Mouse (Mus musculus) left cerebral cortex, adult 8-10 months (tissue): ENCODE data around the gene Tnnc1. TPM values are rescaled to one million over a fixed set of nuclear protein-coding genes. Genes with fewer than 3 reads are reported as not detected.

Source experiments
- DNase-seq, 2 experiments: peaks; one replicate each; pipeline ENCODE4 v3.0.0; 2022; ENCODE audit warnings: low spot score in 2 of 2
- total RNA-seq, 4 experiments: library from RNA; stranded (reverse); gene quantifications; 2 replicates each; pipeline ENCODE4 v1.2.4; 2022

Tnnc1 gene
- total RNA-seq, 4 experiments from 2014 or later: 19.5 to 22.6 (median 19.7) TPM

DNA sequence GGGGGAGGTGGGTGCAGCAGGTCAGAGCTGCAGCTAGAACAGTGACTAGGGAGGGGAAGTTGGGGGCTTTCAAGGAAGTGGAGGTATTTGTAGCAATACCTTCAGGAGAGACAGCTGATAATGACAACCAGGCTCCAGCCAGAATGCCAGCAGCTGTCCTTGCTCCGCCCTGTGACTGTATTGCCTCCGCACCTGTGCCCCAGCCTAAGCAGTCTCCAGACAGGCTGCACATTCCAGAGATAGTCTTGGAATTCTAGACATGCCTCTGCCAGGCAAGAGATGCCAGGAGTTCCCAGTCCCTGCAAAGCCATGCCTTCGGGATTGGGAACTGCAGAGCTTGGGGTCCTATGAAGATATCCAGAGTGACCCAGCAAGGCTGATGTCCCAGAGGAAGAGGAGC lies 4.4 kb downstream of the Tnnc1 start:
- no peak for DNase-seq

DNA sequence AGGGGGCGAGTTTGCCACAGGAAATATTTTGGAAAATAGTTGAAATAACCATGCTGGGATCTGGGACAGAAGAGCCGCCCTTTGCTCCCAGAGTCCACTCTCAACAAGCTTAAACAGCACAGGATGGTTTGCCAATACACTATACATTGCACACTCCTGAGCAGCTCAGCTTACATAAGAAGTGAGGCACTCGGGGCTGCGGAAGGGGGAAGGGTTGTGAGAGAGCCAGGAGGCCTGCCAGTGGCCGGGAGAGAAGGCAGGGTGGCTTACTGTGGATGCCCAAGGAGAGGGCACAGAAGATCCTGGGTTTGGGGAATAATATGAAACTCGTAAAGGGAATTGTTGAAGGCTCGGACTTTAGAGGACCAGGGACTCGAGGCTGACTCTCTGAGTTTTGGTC lies 5.8 kb downstream of the Tnnc1 start:
- DNase-seq: no peak

DNA sequence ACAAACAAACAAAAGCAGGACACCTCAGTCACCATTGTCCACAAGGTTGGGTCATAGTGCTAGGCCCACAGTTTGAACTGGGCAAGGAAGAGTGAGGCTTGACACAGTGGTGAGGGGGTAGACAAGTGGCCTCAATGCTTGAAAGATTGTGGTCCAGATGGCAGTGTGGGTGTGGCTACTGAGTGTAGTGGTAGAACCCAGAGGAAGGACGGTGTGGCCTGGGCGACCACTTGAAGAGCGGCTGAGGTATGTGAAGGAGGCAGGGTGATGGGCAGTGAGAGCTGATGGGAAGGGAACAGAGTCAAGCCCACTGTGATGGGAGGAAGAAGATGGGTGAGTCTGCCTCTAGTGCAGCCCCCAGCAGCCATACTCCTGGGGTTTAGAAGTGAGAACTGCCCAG lies 6.6 kb downstream of the Tnnc1 start:
- no peak for DNase-seq

DNA sequence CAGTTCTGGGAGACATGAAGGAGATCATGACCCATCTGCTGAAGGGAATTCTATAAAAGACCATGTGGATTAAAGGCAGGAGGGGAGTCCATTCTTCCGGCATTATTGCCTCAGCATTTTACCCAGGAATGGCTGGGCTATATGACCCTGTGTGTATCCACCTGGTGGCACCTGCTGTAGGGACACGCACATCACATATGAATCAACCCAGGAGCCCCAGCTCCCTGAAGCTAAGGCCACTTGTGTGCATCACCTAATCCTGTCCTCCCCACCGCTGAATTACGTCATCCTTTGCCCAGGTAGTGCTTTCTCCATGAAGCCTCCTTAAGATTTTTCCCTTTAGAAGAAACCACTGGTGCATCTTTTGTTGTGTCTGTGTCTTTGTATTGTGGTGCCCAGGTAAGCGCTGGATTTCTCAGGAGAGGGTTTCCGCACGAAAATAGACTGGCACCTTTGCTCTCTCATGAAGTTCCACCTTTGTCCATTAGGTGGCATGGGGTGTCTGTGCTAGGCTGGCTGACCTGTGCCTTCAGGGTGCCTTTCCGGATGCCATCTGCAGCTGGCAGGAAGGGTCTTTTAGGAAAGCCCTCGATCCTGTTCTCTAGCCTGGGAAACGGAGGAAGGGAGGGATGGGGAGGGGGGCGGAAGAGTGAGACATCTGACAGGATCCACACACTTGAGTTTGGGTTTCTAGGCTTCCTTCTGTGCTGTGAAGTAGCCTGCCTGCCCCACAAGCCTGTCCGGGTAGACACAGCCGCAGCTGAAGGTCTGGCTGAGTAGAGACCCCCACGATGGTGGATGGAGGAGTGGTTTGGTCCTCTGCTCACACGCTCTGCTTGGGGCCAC lies 7.3 kb downstream of the Tnnc1 start:
- peak in 1 of 2 experiments; percentile 30 for DNase-seq

DNA sequence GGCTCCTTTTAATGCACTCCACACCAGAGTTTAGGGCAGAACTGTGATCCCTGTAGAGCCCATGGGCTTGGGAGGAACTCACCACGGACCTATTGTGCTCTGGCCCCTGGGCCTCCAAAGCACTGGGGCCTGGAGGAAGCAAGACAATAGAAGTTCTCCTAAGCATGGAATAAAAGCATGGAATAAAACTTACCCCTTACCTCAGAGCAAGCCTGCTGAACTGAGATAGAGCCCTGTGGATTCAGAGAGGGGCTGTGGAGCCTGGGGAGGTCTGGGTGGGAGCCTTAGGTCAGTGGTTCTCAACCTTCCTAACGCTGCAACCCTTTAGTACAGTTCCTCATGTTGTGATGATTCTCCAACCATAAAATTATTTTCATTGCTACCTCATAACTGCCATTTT lies 8.7 kb downstream of the Tnnc1 start, which contains the start of gene Nisch:
Gene Nisch, minus strand, starts transcription at position 101 of the 400 bp plus-strand sequence.
- no peak for DNase-seq

DNA sequence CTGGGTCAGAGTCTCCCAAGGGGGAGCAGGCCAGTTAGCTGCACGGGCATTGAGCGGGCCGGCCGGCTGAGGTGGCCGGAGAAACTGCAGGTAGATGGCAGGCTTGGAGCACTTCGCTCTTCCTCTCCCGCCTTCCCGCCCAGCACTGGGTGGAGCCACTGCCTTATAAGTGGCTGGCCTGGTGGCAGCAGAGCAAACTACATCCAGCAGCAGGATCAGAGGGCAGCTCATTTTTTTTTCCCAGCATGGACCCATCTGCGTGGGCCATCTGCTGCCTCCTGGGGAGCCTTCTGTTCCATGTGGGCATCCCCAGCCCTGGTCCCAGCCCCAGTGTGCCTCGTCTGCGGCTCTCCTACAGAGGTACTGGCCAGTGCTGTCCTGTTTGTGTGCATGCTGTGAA lies 9.6 kb downstream of the Tnnc1 start, which contains the start of gene Sema3g:
Gene Sema3g, plus strand, starts transcription at position 195 of the 400 bp plus-strand sequence.
- no peak for DNase-seq

DNA sequence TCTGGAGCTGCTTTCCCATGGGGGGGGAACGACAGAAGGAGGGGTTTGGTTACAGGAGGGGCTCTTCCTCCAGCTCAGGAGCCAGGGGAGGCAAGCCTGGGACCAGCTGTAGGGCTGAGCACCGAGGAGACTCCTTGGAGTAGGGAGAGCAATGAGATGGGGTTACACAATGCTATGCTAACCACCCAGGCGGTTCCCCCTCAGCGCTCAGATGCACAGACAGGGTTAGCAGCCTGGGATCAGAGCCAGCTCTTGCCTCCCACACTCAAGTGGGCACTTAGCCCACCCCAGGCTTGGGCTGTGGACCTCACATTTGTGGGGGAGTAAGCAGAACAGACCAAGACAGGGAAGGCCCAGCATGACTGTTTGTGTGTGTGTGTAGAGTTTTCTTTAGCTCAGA lies 18.9 kb downstream of the Tnnc1 start:
- peak; percentile 14 to 53 for DNase-seq

DNA sequence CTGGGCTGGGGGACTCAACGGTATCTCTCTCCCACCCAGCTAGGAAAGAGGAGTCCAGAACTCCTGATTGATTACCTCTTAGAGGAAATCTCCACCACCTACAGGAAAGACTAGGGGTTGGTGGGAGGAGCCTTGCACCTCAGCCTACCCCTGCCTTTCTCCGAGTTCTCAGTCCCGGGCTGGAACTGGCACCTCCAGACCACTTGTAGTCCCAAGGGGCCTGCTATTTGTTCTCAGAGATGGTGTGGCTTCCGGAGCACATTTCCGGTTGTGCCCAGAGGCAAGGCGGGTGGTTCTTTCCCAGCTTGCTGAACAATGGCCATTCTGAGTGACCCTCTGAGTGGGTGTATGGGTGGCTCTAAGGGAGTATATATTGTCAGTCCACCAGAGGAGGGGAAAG lies 20.1 kb downstream of the Tnnc1 start:
- no peak for DNase-seq

DNA sequence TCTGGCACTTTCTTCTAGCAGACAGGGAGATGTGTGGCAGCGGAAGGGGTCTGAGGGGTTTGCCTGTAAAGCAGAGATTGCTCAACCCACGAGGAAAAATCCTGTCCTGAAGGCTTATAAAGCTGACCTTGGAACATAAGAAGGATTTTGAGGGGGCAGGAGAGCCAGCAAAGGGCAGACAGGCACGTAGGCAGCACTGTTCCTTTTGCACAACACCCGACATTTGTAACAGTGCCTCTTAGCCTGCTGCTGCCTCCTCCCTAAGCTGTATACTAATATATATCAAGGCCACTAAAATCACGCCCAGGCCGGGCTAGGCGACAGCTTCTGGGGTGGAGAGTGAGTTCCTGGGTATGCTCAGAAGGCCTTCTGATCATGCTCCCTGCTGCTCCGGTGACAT lies 22.3 kb downstream of the Tnnc1 start:
- DNase-seq: no peak

DNA sequence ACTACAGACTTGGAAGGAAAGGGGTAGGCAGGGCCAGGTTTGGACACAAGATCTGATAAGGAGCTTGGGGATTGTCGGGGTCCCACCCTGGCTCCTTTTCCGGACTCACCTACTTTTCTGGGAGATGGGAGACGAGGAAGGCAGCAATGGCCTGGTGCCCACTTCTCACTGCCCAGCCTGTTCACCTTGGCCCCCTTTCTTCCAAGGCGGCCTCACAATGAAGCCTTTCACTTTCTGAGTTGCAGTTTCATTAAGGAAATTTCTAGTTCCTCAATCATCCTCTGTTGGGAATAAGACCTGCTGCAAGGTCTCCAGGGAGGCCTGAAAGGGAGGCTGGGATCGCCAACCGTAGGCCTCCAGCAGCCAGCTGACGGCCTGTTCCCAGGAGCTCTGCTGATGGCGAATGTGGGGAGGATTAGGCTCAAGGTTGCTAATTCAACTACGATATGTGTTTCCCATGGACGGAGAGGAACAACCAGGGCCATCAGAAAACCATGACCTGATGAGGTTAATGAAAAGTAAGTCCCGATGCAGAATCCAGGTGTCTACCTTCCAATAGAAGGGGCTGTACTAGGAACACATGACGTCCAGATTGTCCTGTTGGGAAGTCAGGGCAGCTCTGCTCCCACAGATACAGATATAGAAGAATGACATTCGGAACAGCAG lies 24.4 kb downstream of the Tnnc1 start:
- DNase-seq: no peak

DNA sequence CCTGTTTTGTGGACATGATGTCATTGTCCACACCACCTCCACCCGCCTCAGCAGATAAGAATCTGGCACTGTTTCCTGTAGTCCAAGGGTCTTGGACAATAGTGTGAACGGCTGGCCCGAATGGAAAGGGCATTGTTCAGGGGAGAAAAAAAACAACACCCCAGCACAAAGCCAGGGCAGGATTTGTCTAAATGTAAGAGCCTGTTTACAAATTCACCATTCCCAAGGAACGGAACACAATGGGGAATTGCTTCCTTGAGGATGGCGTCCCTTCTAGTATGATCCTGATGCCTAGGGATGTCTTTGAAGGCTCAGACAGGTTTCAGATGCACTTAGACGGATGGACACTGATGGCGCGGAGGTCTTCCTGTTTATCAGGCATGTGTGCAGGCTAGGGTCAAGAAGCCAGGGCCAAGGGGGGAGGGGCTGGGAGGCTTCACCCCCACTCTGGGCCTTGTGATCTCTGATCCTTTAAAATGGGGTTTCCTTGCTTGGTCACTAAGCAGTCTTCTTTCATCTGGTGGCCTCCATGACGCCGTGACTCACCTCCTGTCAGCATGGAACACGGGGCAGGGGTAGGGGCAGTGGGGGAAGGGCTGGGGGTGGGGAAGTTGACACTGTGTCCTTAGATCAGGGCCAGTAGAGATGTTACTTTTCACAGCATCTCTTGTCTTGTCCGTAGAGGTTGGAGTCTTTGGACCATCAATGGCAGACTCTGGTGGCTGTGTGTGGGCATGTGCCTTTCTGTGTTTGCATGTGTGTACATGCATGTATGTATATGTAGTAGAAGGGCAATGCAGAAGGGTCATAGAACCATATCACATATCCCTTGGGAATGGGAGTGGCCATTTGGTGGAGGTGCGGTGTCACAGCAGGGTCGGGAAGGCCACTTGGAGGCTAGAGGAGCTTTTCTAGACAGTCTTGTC lies 25.2 kb downstream of the Tnnc1 start:
- no peak for DNase-seq

DNA sequence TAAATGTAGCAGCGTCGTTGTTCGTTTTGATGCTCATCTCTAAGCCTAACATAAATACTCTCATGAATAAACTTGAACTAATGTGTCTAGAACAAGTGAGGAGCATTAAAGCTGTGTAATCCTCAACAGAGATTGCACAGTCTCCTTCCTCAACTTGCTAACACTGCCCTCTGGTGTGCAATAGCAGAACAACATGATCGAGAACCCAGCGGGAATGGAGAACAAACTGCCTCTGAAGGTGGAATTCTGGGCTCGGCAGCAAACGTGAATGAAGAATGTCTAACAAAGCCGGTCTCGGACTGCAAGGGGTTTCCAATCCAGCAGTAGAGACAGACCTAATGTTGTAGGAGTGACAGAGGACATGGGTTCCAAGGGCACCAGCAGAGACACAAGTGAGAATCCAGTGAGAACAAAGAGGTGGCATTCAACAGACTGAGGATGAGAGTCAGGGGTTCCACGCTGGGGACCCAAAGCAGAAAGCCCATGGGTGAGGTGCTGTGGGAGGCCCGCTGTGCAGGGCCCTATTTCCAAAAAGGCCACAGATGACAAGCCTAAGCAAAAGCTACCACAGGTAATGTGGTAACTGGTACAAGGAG lies 26.0 kb downstream of the Tnnc1 start:
- DNase-seq: peak in 1 of 2 experiments; percentile 66

DNA sequence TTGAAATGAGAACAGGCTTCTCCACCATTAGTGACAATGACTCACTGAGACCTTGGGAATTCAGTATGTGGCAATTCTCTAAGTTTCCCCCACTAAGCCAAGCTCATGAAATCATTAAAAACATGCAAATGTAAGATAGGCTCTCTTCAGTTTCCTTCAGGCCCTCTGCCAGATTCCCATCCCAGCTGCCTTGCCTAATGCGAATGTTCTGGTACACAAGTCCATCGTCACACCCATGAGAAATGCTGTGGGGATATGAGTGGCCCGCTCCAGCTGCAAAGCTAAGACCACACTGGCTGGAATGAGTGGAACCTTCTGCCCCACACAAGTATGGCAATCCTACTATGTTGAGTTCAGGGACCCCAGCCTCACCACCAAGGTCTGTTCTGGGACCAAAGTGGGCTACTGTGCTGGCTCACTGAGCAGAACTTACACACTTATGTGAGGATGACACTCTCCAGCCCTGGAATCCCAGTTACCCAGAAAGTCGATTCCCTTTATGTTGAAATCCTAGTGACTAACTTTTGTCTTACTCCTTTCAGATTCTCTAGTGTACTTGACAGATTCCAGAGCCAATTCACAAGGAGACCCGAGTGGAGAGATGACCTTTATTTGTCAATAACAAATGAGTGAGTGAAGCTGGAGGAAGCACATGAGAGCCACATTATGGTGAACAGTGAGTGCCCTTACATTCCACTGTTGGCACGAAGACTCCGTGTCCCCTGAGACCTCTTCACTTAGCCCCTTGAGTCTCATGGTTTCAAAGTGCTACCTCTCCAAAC lies 29.2 kb downstream of the Tnnc1 start:
- DNase-seq: no peak

DNA sequence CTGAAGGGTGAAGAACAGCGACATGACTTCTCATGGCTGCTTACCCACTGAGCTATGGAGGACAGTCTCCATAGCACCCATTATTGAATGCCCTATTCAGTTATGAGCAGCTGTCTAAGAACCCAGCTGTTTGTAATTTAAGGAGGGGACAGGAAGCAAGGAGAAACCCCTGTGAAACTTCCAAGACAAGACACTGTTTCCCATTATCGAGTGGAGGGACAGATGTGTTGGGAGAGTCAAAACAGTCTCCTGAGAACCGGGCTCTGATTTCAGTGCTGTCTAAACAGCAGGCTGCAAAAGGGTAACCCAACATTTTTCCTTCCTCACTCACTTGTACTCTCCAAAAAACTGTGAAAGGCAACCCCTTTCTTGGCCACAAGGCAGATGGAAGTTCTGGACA lies 32.4 kb downstream of the Tnnc1 start:
- no peak for DNase-seq

DNA sequence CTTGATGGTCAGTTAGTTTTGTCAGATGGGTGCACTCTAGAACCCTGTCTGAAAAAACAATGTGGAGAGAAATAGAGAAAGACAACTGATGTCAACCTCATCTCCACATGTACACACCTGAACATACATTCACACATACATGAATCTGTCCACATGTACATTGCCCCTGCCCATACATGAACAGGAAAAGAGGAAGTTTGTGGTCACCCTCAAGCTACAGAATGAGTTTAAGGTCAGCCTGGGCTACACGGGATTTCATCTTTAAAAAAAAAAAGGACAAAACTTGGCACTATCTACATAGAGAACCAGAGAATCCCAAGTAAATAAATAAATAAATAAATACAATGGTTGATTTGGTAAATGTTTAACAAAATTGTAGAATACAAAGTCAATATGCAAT lies 36.7 kb downstream of the Tnnc1 start:
- DNase-seq: no peak

DNA sequence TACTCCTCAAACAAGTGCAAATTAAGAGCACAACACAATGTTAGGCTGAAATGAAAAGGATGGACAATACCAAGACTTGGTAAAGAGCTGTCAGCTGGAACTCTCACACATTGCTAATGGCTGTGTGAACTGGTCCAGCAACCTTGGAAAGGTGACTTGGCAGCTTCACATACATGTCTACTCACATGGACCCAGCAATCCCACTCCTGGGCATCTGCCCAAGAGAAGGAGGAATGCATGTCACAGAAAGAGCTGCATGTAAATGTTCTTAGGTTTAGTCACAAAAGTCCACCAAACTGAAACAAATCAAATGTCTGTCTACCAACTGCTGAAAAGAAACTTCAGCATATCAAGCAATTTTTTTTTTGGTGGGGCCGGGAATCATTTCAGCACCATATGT lies 37.8 kb downstream of the Tnnc1 start:
- DNase-seq: no peak

DNA sequence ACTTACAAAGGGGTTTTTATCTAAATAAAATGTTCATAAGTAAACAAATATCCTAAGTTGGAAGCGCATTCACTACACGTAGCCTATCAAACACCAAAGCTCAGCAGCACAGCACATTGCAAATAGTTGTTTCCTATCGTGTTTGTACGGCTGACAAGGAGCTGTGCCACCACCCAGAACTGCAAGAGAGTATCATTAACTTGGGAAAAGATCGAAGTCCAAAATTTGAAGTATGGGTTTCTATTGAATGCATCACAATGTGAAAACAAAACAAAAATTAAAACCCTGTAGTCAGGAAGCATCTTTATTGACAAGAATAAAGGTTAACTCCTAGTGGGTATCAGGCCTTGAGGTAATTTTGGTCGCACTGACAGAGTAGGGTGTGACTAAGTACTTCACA lies 40.3 kb downstream of the Tnnc1 start:
- no peak for DNase-seq

DNA sequence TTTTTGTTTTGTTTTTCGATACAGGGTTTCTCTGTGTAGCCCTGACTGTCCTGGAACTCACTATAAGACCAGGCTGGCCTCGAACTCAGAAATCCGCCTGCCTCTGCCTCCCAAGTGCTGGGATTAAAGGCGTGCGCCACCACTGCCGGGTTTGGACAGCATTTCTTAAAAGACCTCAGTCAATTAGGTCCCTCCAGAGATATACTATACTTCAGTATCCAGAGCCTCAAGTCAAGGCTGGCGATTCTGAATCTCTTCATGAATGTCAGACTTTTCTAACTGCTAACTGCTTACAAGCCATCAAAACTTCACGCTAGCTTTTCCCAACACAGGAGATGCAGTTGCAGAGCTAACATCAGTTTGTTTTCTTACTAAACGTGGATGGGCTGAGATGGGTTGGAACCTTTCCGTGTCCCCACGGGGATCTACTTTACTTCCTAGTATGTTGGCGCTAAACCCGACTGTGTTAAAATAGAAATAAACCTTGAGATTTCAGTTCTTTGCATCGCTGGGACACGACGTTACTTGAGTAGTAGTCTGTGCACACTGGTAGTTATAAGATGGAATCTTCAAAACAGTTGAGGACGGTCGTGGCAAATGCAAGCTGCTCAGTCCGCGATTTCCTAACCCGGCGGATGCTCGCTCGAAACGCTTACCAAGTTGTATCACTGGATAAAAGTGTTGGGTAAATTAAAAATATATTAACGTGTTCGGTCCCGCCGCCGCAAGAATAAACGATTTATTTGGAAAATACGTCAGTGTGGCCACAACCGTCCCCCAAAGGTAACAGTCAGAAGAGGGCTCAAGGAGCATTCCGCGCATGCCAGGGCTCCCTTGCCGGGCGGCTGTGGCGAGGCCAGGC lies 42.3 kb downstream of the Tnnc1 start:
- DNase-seq: no peak

DNA sequence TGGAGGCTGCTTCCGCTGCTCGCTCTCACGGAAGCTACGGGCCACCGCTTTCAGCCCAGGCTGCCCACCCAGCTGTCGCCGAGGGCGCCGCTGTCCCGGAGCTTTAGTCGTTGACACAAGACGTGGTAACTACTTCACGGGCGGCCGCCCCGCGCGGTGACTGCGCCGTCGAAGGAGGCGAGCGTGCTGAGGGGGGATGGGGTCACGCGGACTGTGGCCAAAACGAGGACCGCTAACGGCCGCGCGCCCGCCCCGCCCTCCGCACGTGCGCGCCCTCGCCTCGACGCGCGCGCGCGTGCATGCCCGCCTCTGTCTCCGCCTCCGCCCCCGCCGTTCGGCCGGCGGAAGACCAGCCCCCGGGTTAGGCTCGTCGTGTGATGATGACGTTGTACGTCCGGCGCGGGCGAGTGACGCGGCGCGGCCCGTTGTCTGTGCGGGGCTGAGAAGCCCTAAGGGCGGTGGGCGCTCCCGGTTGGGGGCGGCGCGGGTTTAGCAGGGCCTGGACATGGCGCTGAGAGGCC lies 43.0 kb downstream of the Tnnc1 start, which contains the start of the genes Phf7 and Bap1:
Gene Phf7, minus strand, starts transcription at position 234 of the 521 bp plus-strand sequence.
Gene Bap1, plus strand, starts transcription at position 367 of the 521 bp plus-strand sequence.
- DNase-seq: peak; percentile 93 to 94
